Mouse (Mus musculus) myocyte (in vitro differentiated cells): ENCODE results near the gene Zfp683.

Experiments used
- E2F4 ChIP-seq: IDR thresholded peaks from one replicate; pipeline ENCODE4 v1.6.1; 2011; ENCODE audit warnings: mild to moderate bottlenecking, control low read depth, moderate library complexity; ENCODE audit not compliant: insufficient read depth
- MYOD1 ChIP-seq, 3 experiments: IDR thresholded peaks; one replicate each; pipeline ENCODE4 v1.6.1; 2011; ENCODE audit warnings: control low read depth in 2 of 3, low read depth in 2 of 3, mild to moderate bottlenecking in 2 of 3, moderate library complexity in 1 of 3; ENCODE audit not compliant: insufficient read length in 2 of 3, control insufficient read depth in 1 of 3
- MYOG ChIP-seq, 3 experiments: IDR thresholded peaks; one replicate each; pipeline ENCODE4 v1.6.1; 2011; ENCODE audit warnings: control low read depth in 2 of 3, low read depth in 2 of 3, mild to moderate bottlenecking in 2 of 3; ENCODE audit not compliant: insufficient read length in 2 of 3, control insufficient read depth in 1 of 3, insufficient read depth in 1 of 3
- POLR2A ChIP-seq: IDR thresholded peaks from one replicate; pipeline ENCODE4 v1.6.1; 2011; ENCODE audit warnings: low read depth, mild to moderate bottlenecking, control low read depth, moderate library complexity; ENCODE audit not compliant: insufficient read length
- POLR2AphosphoS2 ChIP-seq: IDR thresholded peaks from one replicate; pipeline ENCODE4 v1.6.1; 2011; ENCODE audit warnings: low read depth, control low read depth; ENCODE audit not compliant: insufficient read length
- USF1 ChIP-seq: IDR thresholded peaks from one replicate; pipeline ENCODE4 v1.6.1; 2011; ENCODE audit warnings: low read depth, mild to moderate bottlenecking, control low read depth, moderate library complexity

GRCm38 (mm10) chr4:134067383-134067782 is 13.7 kb downstream of the Zfp683 start:
- TF ChIP-seq E2F4 = no peak
- TF ChIP-seq MYOD1 (IDR thresholded peaks at IDR 0.05; ENCODE audit: control insufficient read depth in 1 of 3, insufficient read length in 2 of 3, low read depth in 2 of 3) = no peak
- TF ChIP-seq POLR2A = no peak
- TF ChIP-seq MYOG (IDR thresholded peaks at IDR 0.05; ENCODE audit: control insufficient read depth in 1 of 3, insufficient read depth in 1 of 3, insufficient read length in 2 of 3, low read depth in 2 of 3) = no peak
- no peak for TF ChIP-seq POLR2AphosphoS2
- TF ChIP-seq USF1 = no peak
